Mouse (Mus musculus): ENCODE data around the gene Spag6l.

The Spag6l gene

DNA sequence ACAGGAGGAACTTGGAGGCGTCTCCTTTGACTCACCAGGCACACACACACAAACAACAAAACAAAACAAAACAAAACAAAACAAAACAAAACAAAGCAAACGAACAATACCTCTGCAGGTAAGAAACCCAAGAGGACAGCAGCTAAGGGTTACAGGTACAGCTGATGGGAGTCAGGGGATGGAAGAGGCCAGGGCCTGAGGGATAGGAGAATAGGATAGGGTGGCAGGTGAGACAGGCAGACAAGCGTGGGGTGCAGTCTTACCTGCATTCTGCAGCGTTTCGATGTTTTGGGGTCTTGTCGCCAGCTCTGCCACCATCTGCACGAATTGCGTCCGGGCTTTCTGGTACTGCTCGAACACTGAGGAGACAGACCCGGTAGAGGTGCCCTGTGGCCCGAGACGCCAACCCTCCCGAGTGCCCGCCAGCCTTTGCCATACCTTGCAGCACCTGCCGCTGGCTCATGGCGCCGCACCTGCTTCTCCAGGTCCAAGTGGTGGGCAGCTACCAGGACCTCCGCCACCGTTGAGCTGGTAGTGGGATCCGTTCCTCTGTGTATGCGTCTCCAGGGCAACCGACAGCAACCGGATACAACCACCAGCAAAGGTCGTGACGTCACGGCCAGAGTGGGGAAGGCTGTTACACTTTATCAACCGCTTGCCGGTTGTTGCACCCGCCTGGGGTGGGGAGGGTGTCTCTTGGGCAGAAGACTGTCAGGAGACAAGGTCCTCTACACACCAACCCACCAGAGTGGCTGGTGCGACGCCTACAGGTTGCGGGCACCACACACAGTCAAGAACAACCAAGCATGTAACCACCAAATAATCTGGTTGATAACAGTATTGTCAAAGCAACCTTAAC lies at the start of gene Spag6l:
TSS of gene Spag6l (minus strand) at position 700 of the 859 bp plus-strand sequence.
- ChIA-PET POLR2A (interaction anchor here in 3 of 4 experiments (0.5 to 1.0 kb wide), 4 partner anchors 228 to 523 kb away, joined by 3 to 4 read pairs (median 3); partner anchors contain the start of gene Fgd4 (in 1 of the 3)), CTCF (interaction anchor here in 2 of 4 experiments (0.6 to 1.0 kb wide), 3 partner anchors 23 to 251 kb away, joined by 3 to 5 read pairs (median 3); no protein-coding TSS in a partner anchor)

- POLR2A ChIA-PET, result interaction anchor here in 3 of 4 experiments (0.7 to 1.9 kb wide), 5 partner anchors 8 to 29 kb away, joined by 3 to 7 read pairs (median 4); partner anchors contain the start of genes Top3b (in 1 of the 3) and Vpreb1 (in 1 of the 3)
Observed at GRCm38 (mm10) chr16:16879025-16879424, 49.8 kb upstream of the Spag6l start.

GRCm38 (mm10) chr16:16870617-16871331 lies 41.5 kb upstream of the Spag6l start, which contains the start of the genes Top3b and Vpreb1:
Gene Top3b, plus strand, starts transcription at chr16:16870736.
Gene Vpreb1, minus strand, starts transcription at chr16:16870843.
- ChIA-PET CTCF (interaction anchor here in 3 of 4 experiments (0.7 to 2.3 kb wide), 5 partner anchors 12 to 22 kb away, joined by 3 to 9 read pairs (median 4); no protein-coding TSS in a partner anchor), POLR2A (interaction anchor here in 3 of 4 experiments (0.6 to 3.5 kb wide), 26 partner anchors 9 to 646 kb away, joined by 3 to 34 read pairs (median 4); partner anchors contain the start of genes Hic2 (in 1 of the 3) and Ppm1f (in 1 of the 3))

More at GRCm38 (mm10) chr16:16879025-16879424, 49.8 kb upstream of the Spag6l start:
- CTCF ChIA-PET, result interaction anchor here in 3 of 4 experiments (1.0 to 1.5 kb wide), 3 partner anchors 17 to 27 kb away, joined by 3 to 5 read pairs (median 3); partner anchors contain the start of gene Ppm1f (in 1 of the 3)

GRCm38 (mm10) chr16:16870241-16870616 lies 41.0 kb upstream of the Spag6l start:
- POLR2A ChIA-PET, result interaction anchor here in 2 of 4 experiments (0.6 to 3.5 kb wide), 16 partner anchors 9 to 363 kb away, joined by 3 to 34 read pairs (median 4); partner anchors contain the start of genes Hic2 (in 1 of the 2) and Ppm1f (in 1 of the 2)
- CTCF ChIA-PET, result interaction anchor here in 2 of 4 experiments (0.7 to 1.0 kb wide), 3 partner anchors 11 to 21 kb away, joined by 3 to 4 read pairs (median 3); no protein-coding TSS in a partner anchor

GRCm38 (mm10) chr16:16865696-16866561 lies 36.7 kb upstream of the Spag6l start:
- ChIA-PET POLR2A (interaction anchor here (0.6 to 3.0 kb wide), 22 partner anchors 9 to 849 kb away, joined by 3 to 46 read pairs (median 4); partner anchors contain the start of genes Ppm1f (in 2 of the 4), Mapk1 (in 1 of the 4) and Sdf2l1 (in 1 of the 4)), CTCF (interaction anchor here in 2 of 4 experiments (0.8 to 1.8 kb wide), 4 partner anchors 11 to 16 kb away, joined by 3 to 10 read pairs (median 6); no protein-coding TSS in a partner anchor)

GRCm38 (mm10) chr16:16865217-16865616 lies 36.0 kb upstream of the Spag6l start:
- ChIA-PET CTCF (interaction anchor here in 2 of 4 experiments (1.4 to 2.2 kb wide), 2 partner anchors 10 kb away, joined by 4 to 17 read pairs; no protein-coding TSS in a partner anchor), POLR2A (interaction anchor here in 2 of 4 experiments (0.6 to 2.9 kb wide), 11 partner anchors 7 to 31 kb away, joined by 3 to 16 read pairs (median 3); partner anchors contain the start of gene Ppm1f (in 1 of the 2))

- ChIA-PET CTCF (interaction anchor here (0.5 to 2.2 kb wide), 10 partner anchors 8 to 1154 kb away, joined by 3 to 17 read pairs (median 4); no protein-coding TSS in a partner anchor), POLR2A (interaction anchor here in 3 of 4 experiments (0.5 to 2.9 kb wide), 21 partner anchors 9 to 687 kb away, joined by 3 to 16 read pairs (median 3); partner anchors contain the start of genes Ppm1f (in 2 of the 3), 2610318N02Rik (in 1 of the 3) and Dnm1l (in 1 of the 3))
Observed at GRCm38 (mm10) chr16:16863978-16864377, 34.7 kb upstream of the Spag6l start, which contains the start of gene Igll1. Gene Igll1, minus strand, starts transcription at chr16:16863985.

- ChIA-PET CTCF (no interaction called here), POLR2A (no interaction called here)
Observed at GRCm38 (mm10) chr16:16862288-16862687, 33.0 kb upstream of the Spag6l start.

- POLR2A ChIA-PET, result interaction anchor here in 3 of 4 experiments (0.7 to 6.5 kb wide), 19 partner anchors 10 to 451 kb away, joined by 3 to 46 read pairs (median 4); partner anchors contain the start of genes Ppm1f (in 2 of the 3), Top3b (in 2 of the 3) and Vpreb1 (in 2 of the 3)
- CTCF ChIA-PET, result interaction anchor here in 3 of 4 experiments (0.6 to 1.7 kb wide), 6 partner anchors 8 to 575 kb away, joined by 3 to 11 read pairs (median 7); no protein-coding TSS in a partner anchor
Observed at GRCm38 (mm10) chr16:16856731-16857476, 27.6 kb upstream of the Spag6l start.

DNA sequence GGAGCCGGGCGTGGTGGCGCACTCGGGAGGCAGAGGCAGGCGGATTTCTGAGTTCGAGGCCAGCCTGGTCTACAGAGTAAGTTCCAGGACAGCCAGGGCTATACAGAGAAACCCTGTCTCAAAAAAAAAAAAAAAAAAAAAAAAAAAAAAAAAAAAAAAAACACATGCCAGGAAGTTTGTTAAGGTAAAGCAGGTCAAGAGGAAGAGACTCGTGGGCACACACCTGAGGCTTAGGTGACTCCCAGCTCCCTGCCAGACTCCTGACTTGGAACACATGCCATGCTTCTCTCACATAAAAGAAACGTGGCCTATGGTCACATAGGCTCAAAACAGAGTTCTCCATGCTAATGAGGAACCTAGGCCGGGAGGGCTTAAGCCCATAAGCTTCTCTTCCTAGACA lies 26.8 kb upstream of the Spag6l start:
- ChIA-PET POLR2A (interaction anchor here in 3 of 4 experiments (0.7 to 6.5 kb wide), 16 partner anchors 8 to 452 kb away, joined by 3 to 46 read pairs (median 12); partner anchors contain the start of genes Ppm1f (in 2 of the 3), Top3b (in 2 of the 3), Vpreb1 (in 2 of the 3) and Igll1 (in 1 of the 3)), CTCF (interaction anchor here (0.6 to 1.7 kb wide), 9 partner anchors 8 to 576 kb away, joined by 3 to 17 read pairs (median 7); partner anchors contain the start of gene Igll1 (in 1 of the 4))

DNA sequence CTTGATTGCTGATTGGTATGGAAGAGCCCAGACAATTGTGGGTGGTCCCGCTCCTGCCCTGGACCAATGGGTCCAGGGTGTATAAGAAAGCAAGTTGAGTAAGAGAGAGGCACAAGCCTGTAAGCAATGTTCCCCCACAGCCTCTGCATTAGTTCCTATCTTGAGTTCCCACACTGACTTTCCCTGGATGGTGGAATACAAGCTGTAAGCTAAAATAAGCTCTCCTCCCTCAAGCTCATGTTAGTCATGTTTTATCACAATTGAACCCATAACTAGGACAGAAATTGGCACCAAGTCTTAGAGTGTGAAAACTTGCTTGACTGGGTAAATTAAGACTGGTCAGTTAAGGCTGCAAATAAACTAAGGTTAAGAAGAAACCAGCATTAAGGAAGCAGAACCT lies 26.3 kb upstream of the Spag6l start:
- POLR2A ChIA-PET, result interaction anchor here (0.6 to 6.5 kb wide), 24 partner anchors 8 to 497 kb away, joined by 3 to 46 read pairs (median 7); partner anchors contain the start of genes Vpreb1 (in 3 of the 4), Igll1 (in 2 of the 4), Ppm1f (in 2 of the 4) and Top3b (in 2 of the 4)
- CTCF ChIA-PET, result interaction anchor here (0.6 to 1.7 kb wide), 35 partner anchors 8 to 415 kb away, joined by 3 to 17 read pairs (median 4); partner anchors contain the start of genes Igll1 (in 3 of the 4), Ppm1f (in 3 of the 4) and Fgd4 (in 1 of the 4)

GRCm38 (mm10) chr16:16854836-16855235 lies 25.6 kb upstream of the Spag6l start:
- CTCF ChIA-PET, result interaction anchor here (0.6 to 1.7 kb wide), 55 partner anchors 8 to 509 kb away, joined by 3 to 17 read pairs (median 4); partner anchors contain the start of genes Igll1 (in 3 of the 4), Ppm1f (in 3 of the 4), Ccdc116 (in 1 of the 4) and Fgd4 (in 1 of the 4)
- POLR2A ChIA-PET, result interaction anchor here (0.6 to 6.5 kb wide), 32 partner anchors 9 to 654 kb away, joined by 3 to 46 read pairs (median 4); partner anchors contain the start of genes Ppm1f (in 3 of the 4), Vpreb1 (in 3 of the 4), Igll1 (in 2 of the 4) and Top3b (in 2 of the 4)

DNA sequence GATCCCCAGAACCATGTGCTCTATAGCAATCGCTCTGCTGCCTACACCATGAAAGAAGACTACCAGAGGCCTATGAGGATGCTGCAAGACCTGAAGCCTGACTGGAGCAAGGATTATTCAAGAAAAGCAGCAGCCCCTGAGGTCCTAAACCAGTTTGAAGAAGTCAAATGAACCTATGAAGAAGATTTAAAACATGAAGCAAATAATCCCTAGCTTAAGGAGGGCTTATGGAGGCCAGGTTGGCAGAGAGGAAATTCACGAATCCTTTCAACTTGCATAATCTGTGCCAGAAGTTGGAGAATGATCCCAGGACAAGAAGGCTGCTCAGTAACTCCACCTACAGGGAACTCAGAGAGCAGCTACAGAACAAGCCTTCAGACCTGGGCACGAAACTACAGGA lies 23.2 kb upstream of the Spag6l start:
- POLR2A ChIA-PET, result interaction anchor here in 2 of 4 experiments (0.7 to 2.1 kb wide), 11 partner anchors 11 to 307 kb away, joined by 3 to 9 read pairs (median 3); partner anchors contain the start of genes Igll1 (in 2 of the 2), Top3b (in 1 of the 2) and Vpreb1 (in 1 of the 2)
- CTCF ChIA-PET, result interaction anchor here in 2 of 4 experiments (1.0 to 2.1 kb wide), 5 partner anchors 14 to 60 kb away, joined by 3 to 6 read pairs (median 4); partner anchors contain the start of gene Ppm1f (in 1 of the 2)

- ChIA-PET POLR2A (interaction anchor here in 3 of 4 experiments (0.6 to 1.7 kb wide), 9 partner anchors 15 to 133 kb away, joined by 3 to 7 read pairs (median 3); partner anchors contain the start of genes Top3b (in 2 of the 3) and Vpreb1 (in 2 of the 3)), CTCF (interaction anchor here (0.6 to 1.5 kb wide), 14 partner anchors 9 to 652 kb away, joined by 3 to 8 read pairs (median 4); partner anchors contain the start of genes Igll1 (in 1 of the 4), Sdf2l1 (in 1 of the 4), Top3b (in 1 of the 4) and Vpreb1 (in 1 of the 4))
Observed at GRCm38 (mm10) chr16:16849196-16849595, 19.9 kb upstream of the Spag6l start.

Data from embryonic stem cell, embryonic (primary cell).